ENCODE assay signal across 10 mouse cellular contexts in genomic region chr17:30212647-30213046, GRCm38 (mm10).
DNase-seq lines count a peak whose midpoint lies in the region; ATAC-seq lines count a peak whose summit lies in the region.
"Had no signal": no experiment of that assay in that cellular context is flagged by ENCODE, and none has a peak within 500 bp of the region (broad histone marks: within the 10 kb centered on the region; RNA-seq: fewer than 3 reads in every experiment).

No protein-coding gene starts in this region.

- H3K27ac ChIP-seq in embryonic facial prominence, embryonic 15.5 days (replicated peaks) = 0 out of 2 replicates have a peak overlapping the region, but pooled peaks have one; percentile 48
- H3K27ac ChIP-seq in embryonic facial prominence, embryonic 10.5 days (replicated peaks) = no peak overlapping the region
- no peak overlapping the region for H3K27ac ChIP-seq in kidney, embryonic 14.5 days (ENCODE audit: low read depth, low read length)
- no peak overlapping the region for H3K27ac ChIP-seq in kidney, embryonic 16.5 days (ENCODE audit: low read length)
- H3K27ac ChIP-seq in midbrain, embryonic 12.5 days (replicated peaks) = peak overlapping the region; percentile 46; the same call in 1 of the 2 replicates
- H3K27ac ChIP-seq in midbrain, embryonic 10.5 days (replicated peaks) = no peak overlapping the region
- peak overlapping the region; percentile 48 for H3K27ac ChIP-seq in neural tube, embryonic 15.5 days (replicated peaks)

- H3K4me3 ChIP-seq in embryonic facial prominence, embryonic 15.5 days (replicated peaks) = no peak overlapping the region
- no peak overlapping the region for H3K4me3 ChIP-seq in embryonic facial prominence, embryonic 10.5 days
- no peak overlapping the region for H3K4me3 ChIP-seq in kidney, embryonic 14.5 days (ENCODE audit: low read length)
- no peak overlapping the region for H3K4me3 ChIP-seq in kidney, embryonic 16.5 days (ENCODE audit: low read length)
- no peak overlapping the region for H3K4me3 ChIP-seq in midbrain, embryonic 12.5 days
- H3K4me3 ChIP-seq in midbrain, embryonic 10.5 days = no peak overlapping the region
- H3K4me3 ChIP-seq in neural tube, embryonic 15.5 days (replicated peaks) = no peak overlapping the region
- H3K4me3 ChIP-seq: heart, embryonic 12.5 days had no signal

- peaks cover 39% of the 10 kb centered on the region; the same call in 1 of the 2 replicates for H3K36me3 ChIP-seq in embryonic facial prominence, embryonic 15.5 days
- H3K36me3 ChIP-seq in embryonic facial prominence, embryonic 10.5 days (replicated peaks) = peaks cover 72% of the 10 kb centered on the region
- H3K36me3 ChIP-seq in kidney, embryonic 14.5 days (ENCODE audit: control insufficient read depth, insufficient read depth, low read length) = peaks cover 30% of the 10 kb centered on the region; the same call in 1 of the 2 replicates
- peaks cover 29% of the 10 kb centered on the region for H3K36me3 ChIP-seq in kidney, embryonic 16.5 days (ENCODE audit: insufficient read depth, low read length)
- peaks cover 36% of the 10 kb centered on the region for H3K36me3 ChIP-seq in midbrain, embryonic 12.5 days
- H3K36me3 ChIP-seq in midbrain, embryonic 10.5 days = peaks cover 59% of the 10 kb centered on the region
- H3K36me3 ChIP-seq in neural tube, embryonic 15.5 days = peaks cover 20% of the 10 kb centered on the region

- no peaks in the 10 kb centered on the region for H3K27me3 ChIP-seq in embryonic facial prominence, embryonic 15.5 days
- H3K27me3 ChIP-seq in embryonic facial prominence, embryonic 10.5 days (replicated peaks; ENCODE audit: low read depth, poor library complexity, severe bottlenecking) = no peaks in the 10 kb centered on the region
- H3K27me3 ChIP-seq in kidney, embryonic 14.5 days (ENCODE audit: control insufficient read depth, insufficient read depth, low read length) = no peaks in the 10 kb centered on the region
- no peaks in the 10 kb centered on the region for H3K27me3 ChIP-seq in kidney, embryonic 16.5 days (ENCODE audit: insufficient read depth, low read length)
- H3K27me3 ChIP-seq in midbrain, embryonic 12.5 days = no peaks in the 10 kb centered on the region
- no peaks in the 10 kb centered on the region for H3K27me3 ChIP-seq in midbrain, embryonic 10.5 days (ENCODE audit: low read depth, poor library complexity, severe bottlenecking)
- no peaks in the 10 kb centered on the region for H3K27me3 ChIP-seq in neural tube, embryonic 15.5 days (replicated peaks)
- H3K27me3 ChIP-seq: heart, embryonic 12.5 days had no signal

- H3K9ac ChIP-seq in embryonic facial prominence, embryonic 15.5 days = no peak overlapping the region
- no peak overlapping the region for H3K9ac ChIP-seq in kidney, embryonic 14.5 days (ENCODE audit: low read depth, low read length)
- no peak overlapping the region for H3K9ac ChIP-seq in kidney, embryonic 16.5 days (replicated peaks; ENCODE audit: low read length)
- H3K9ac ChIP-seq in midbrain, embryonic 12.5 days (replicated peaks) = no peak overlapping the region
- no peak overlapping the region for H3K9ac ChIP-seq in neural tube, embryonic 15.5 days (replicated peaks)

- DNase-seq in embryonic facial prominence, embryonic 10.5 days (ENCODE audit: low spot score) = no peak
- DNase-seq in midbrain, embryonic 10.5 days (ENCODE audit: low spot score) = no peak
- DNase-seq: adrenal gland, postnatal 14 days had no signal

- 75% methylated on average over 12 of the region's 12 CpGs for WGBS in embryonic facial prominence, embryonic 15.5 days
- 92% methylated on average over 12 of the region's 12 CpGs for WGBS in embryonic facial prominence, embryonic 10.5 days
- 57% methylated on average over 12 of the region's 12 CpGs for WGBS in kidney, embryonic 14.5 days
- 56% methylated on average over 12 of the region's 12 CpGs for WGBS in kidney, embryonic 16.5 days
- WGBS in midbrain, embryonic 12.5 days = 86% methylated on average over 12 of the region's 12 CpGs
- 92% methylated on average over 12 of the region's 12 CpGs for WGBS in midbrain, embryonic 10.5 days
- WGBS in neural tube, embryonic 15.5 days = 62% methylated on average over 12 of the region's 12 CpGs

- no peak for ATAC-seq in embryonic facial prominence, embryonic 15.5 days (ENCODE audit: insufficient number of reproducible peaks, low FRiP score, low TSS enrichment, low read depth)
- 0 out of 2 replicates have a peak, but pooled peaks have one; percentile 15 for ATAC-seq in kidney, embryonic 14.5 days (ENCODE audit: low FRiP score, low TSS enrichment)
- ATAC-seq in kidney, embryonic 16.5 days (ENCODE audit: low FRiP score, low TSS enrichment) = no peak
- no peak for ATAC-seq in midbrain, embryonic 12.5 days (ENCODE audit: low FRiP score, low read depth)
- no peak for ATAC-seq in neural tube, embryonic 15.5 days (ENCODE audit: low FRiP score)
- no peak for ATAC-seq in CD4-positive, CD25-positive, alpha-beta regulatory T cell, adult 4 months

- no peak overlapping the region for H3K4me2 ChIP-seq in embryonic facial prominence, embryonic 15.5 days (replicated peaks)
- H3K4me2 ChIP-seq in kidney, embryonic 14.5 days (replicated peaks; ENCODE audit: low read depth, low read length) = no peak overlapping the region
- no peak overlapping the region for H3K4me2 ChIP-seq in kidney, embryonic 16.5 days (replicated peaks; ENCODE audit: low read depth, low read length)
- H3K4me2 ChIP-seq in midbrain, embryonic 12.5 days (replicated peaks) = no peak overlapping the region
- no peak overlapping the region for H3K4me2 ChIP-seq in neural tube, embryonic 15.5 days
- H3K4me2 ChIP-seq: heart, embryonic 12.5 days had no signal

- H3K9me3 ChIP-seq in embryonic facial prominence, embryonic 15.5 days (replicated peaks) = no peaks in the 10 kb centered on the region
- no peaks in the 10 kb centered on the region for H3K9me3 ChIP-seq in embryonic facial prominence, embryonic 10.5 days
- no peaks in the 10 kb centered on the region for H3K9me3 ChIP-seq in kidney, embryonic 14.5 days (ENCODE audit: control insufficient read depth, low read length)
- H3K9me3 ChIP-seq in kidney, embryonic 16.5 days (ENCODE audit: low read length) = no peaks in the 10 kb centered on the region
- no peaks in the 10 kb centered on the region for H3K9me3 ChIP-seq in midbrain, embryonic 12.5 days
- H3K9me3 ChIP-seq in midbrain, embryonic 10.5 days (replicated peaks) = no peaks in the 10 kb centered on the region
- no peaks in the 10 kb centered on the region for H3K9me3 ChIP-seq in neural tube, embryonic 15.5 days (replicated peaks)
- H3K9me3 ChIP-seq: heart, embryonic 12.5 days had no signal

- H3K4me1 ChIP-seq in embryonic facial prominence, embryonic 15.5 days = peaks cover 4% of the 10 kb centered on the region; the same call in 1 of the 2 replicates
- H3K4me1 ChIP-seq in embryonic facial prominence, embryonic 10.5 days = peaks cover 10% of the 10 kb centered on the region
- H3K4me1 ChIP-seq in kidney, embryonic 14.5 days (ENCODE audit: control insufficient read depth, insufficient read depth, low read length) = peaks cover 5% of the 10 kb centered on the region; the same call in 1 of the 2 replicates
- H3K4me1 ChIP-seq in kidney, embryonic 16.5 days (ENCODE audit: insufficient read depth, low read length) = no peaks in the 10 kb centered on the region
- 0 out of 2 replicates have a peak, but pooled peaks cover 3% of the 10 kb centered on the region for H3K4me1 ChIP-seq in midbrain, embryonic 12.5 days
- H3K4me1 ChIP-seq in midbrain, embryonic 10.5 days = peaks cover 17% of the 10 kb centered on the region; the same call in 1 of the 2 replicates
- peaks cover 21% of the 10 kb centered on the region for H3K4me1 ChIP-seq in neural tube, embryonic 15.5 days

Comparison
In these comparisons a context has a peak if more than half of its experiments do, and no peak if none do; other contexts are left out.
1. H3K27ac ChIP-seq: peak in embryonic facial prominence, embryonic 15.5 days (single experiment), midbrain, embryonic 12.5 days (single experiment) and neural tube, embryonic 15.5 days (single experiment); none in embryonic facial prominence, embryonic 10.5 days (single experiment), kidney, embryonic 14.5 days (single experiment), kidney, embryonic 16.5 days (single experiment) and midbrain, embryonic 10.5 days (single experiment).